Mouse (Mus musculus) right cerebral cortex, adult 2 months (tissue): ENCODE results near the gene Msrb1.
"Not testable (repeated sequence)": the region's sequence is repeated elsewhere in the genome, so short reads cannot be mapped to it uniquely, and the experiment has no call there.

Source experiments
- DNase-seq, 2 experiments: peaks; one replicate each; pipeline ENCODE4 v3.0.0; 2021 to 2022; ENCODE audit warnings: low spot score in 2 of 2

Msrb1 gene

GRCm38 (mm10) chr17:24736330-24737051 is at the start of gene Msrb1:
Msrb1 (plus strand) TSS chr17:24736642.
- DNase-seq: peak; percentile 91 to 92

- DNase-seq: peak in 1 of 2 experiments; percentile 39
Observed at GRCm38 (mm10) chr17:24687146-24687595, 49.3 kb upstream of the Msrb1 start.

- no peak for DNase-seq
Observed at GRCm38 (mm10) chr17:24687599-24687998, 48.8 kb upstream of the Msrb1 start.

- DNase-seq: peak; percentile 49 to 59
Observed at GRCm38 (mm10) chr17:24689251-24690081, 47.0 kb upstream of the Msrb1 start, which contains the start of gene Syngr3. Syngr3 (minus strand) TSS chr17:24689955.

- no peak for DNase-seq
Observed at GRCm38 (mm10) chr17:24692385-24692784, 44.1 kb upstream of the Msrb1 start.

GRCm38 (mm10) chr17:24695326-24696010 is 41.0 kb upstream of the Msrb1 start:
- no peak for DNase-seq

GRCm38 (mm10) chr17:24696011-24696697 is 40.3 kb upstream of the Msrb1 start, which contains the start of the genes Gfer and Noxo1:
Gfer (minus strand) TSS chr17:24696156.
Noxo1 (plus strand) TSS chr17:24696234.
- peak; percentile 72 to 75 for DNase-seq

GRCm38 (mm10) chr17:24697985-24698384 is 38.5 kb upstream of the Msrb1 start:
- DNase-seq: no peak

GRCm38 (mm10) chr17:24698715-24699114 is 37.7 kb upstream of the Msrb1 start:
- DNase-seq: no peak

- DNase-seq: no peak
Observed at GRCm38 (mm10) chr17:24699473-24699872, 37.0 kb upstream of the Msrb1 start.

GRCm38 (mm10) chr17:24701251-24701650 is 35.2 kb upstream of the Msrb1 start:
- DNase-seq: no peak

GRCm38 (mm10) chr17:24705821-24706220 is 30.6 kb upstream of the Msrb1 start:
- DNase-seq: no peak

GRCm38 (mm10) chr17:24706982-24707800 is 29.3 kb upstream of the Msrb1 start, which contains the start of gene Tbl3:
Tbl3 (minus strand) TSS chr17:24707660.
- DNase-seq: peak; percentile 97 to 98

GRCm38 (mm10) chr17:24707801-24708425 is 28.5 kb upstream of the Msrb1 start:
- DNase-seq: peak in 1 of 2 experiments; percentile 25

GRCm38 (mm10) chr17:24708646-24709045 is 27.8 kb upstream of the Msrb1 start:
- DNase-seq: no peak

- no peak for DNase-seq
Observed at GRCm38 (mm10) chr17:24715556-24715955, 20.9 kb upstream of the Msrb1 start.

GRCm38 (mm10) chr17:24716166-24716682 is 20.2 kb upstream of the Msrb1 start:
- DNase-seq: no peak

- no peak for DNase-seq
Observed at GRCm38 (mm10) chr17:24717943-24718342, 18.5 kb upstream of the Msrb1 start, which contains the start of the genes Rnf151 and Rps2. Rnf151 (minus strand) TSS chr17:24718063. Rps2 (plus strand) TSS chr17:24718116.

GRCm38 (mm10) chr17:24718938-24719337 is 17.5 kb upstream of the Msrb1 start:
- not testable (repeated sequence) for DNase-seq
